Mouse (Mus musculus) left cerebral cortex, adult 2 months (tissue): ENCODE measurements around the gene Dysf. TPM values are rescaled to one million over a fixed set of nuclear protein-coding genes. Genes with fewer than 3 reads are reported as not detected.

Experiments used
- DNase-seq, 2 experiments: peaks; one replicate each; pipeline ENCODE4 v3.0.0; 2021 to 2022; ENCODE audit warnings: low spot score in 2 of 2, mixed read lengths in 1 of 2; ENCODE audit errors: extremely low spot score in 1 of 2
- H3K27ac ChIP-seq: fragments of 200-600 bp; 2 replicates; pipeline ENCODE4 v1.8.1; 2022
- H3K4me3 ChIP-seq: fragments of 200-600 bp; 2 replicates; pipeline ENCODE4 v1.8.1; 2022
- CTCF ChIP-seq: fragments of 200-600 bp; IDR thresholded peaks from 2 replicates; pipeline ENCODE4 v1.8.1; 2022; ENCODE audit warnings: antibody characterized with exemption, mild to moderate bottlenecking, moderate library complexity
- intact Hi-C: fragments of 180-260 bp; cut with DNase I; formaldehyde crosslinking; loops from one replicate; pipeline ENCODE4 v1.15.1; 2025
- total RNA-seq, 2 experiments: library from RNA; stranded (reverse); gene quantifications; 2 replicates each; pipeline ENCODE4 v1.2.3; 2021

Dysf gene
- total RNA-seq, 2 experiments from 2014 or later, result 3.5 to 5.8 TPM

- no peak for DNase-seq
- intact Hi-C loops, result no loop called here
- Histone ChIP-seq H3K27ac (no peak overlapping the region), H3K4me3 (no peak overlapping the region)
- no peak for TF ChIP-seq CTCF
Measured at GRCm38 (mm10) chr6:84196511-84196910, 188.1 kb downstream of the Dysf start.

GRCm38 (mm10) chr6:84197811-84198213, 189.4 kb downstream of the Dysf start:
- intact Hi-C loops, result no loop called here
- H3K27ac ChIP-seq, result no peak overlapping the region
- TF ChIP-seq CTCF, result no peak
- DNase-seq, result no peak
- H3K4me3 ChIP-seq, result no peak overlapping the region

- no peak overlapping the region for H3K4me3 ChIP-seq
- intact Hi-C loops, result loop anchor here (5.0 kb wide), 1 partner anchor 105 kb away; no protein-coding TSS in a partner anchor
- DNase-seq, result no peak
- TF ChIP-seq CTCF, result peak; percentile 30
- no peak overlapping the region for H3K27ac ChIP-seq
Measured at GRCm38 (mm10) chr6:84201721-84202490, 193.5 kb downstream of the Dysf start.

- Histone ChIP-seq H3K27ac (no peak overlapping the region), H3K4me3 (no peak overlapping the region)
- intact Hi-C loops, result no loop called here
- no peak for DNase-seq
- TF ChIP-seq CTCF, result no peak
Measured at GRCm38 (mm10) chr6:84205611-84206010, 197.2 kb downstream of the Dysf start.

GRCm38 (mm10) chr6:84208589-84208988, 200.2 kb downstream of the Dysf start:
- Histone ChIP-seq H3K4me3 (no peak overlapping the region), H3K27ac (no peak overlapping the region)
- TF ChIP-seq CTCF, result no peak
- no peak for DNase-seq
- intact Hi-C loops, result no loop called here

- no peak for DNase-seq
- intact Hi-C loops, result no loop called here
- no peak for TF ChIP-seq CTCF
- no peak overlapping the region for H3K4me3 ChIP-seq
- no peak overlapping the region for H3K27ac ChIP-seq
Measured at GRCm38 (mm10) chr6:84209736-84210434, 201.5 kb downstream of the Dysf start.

GRCm38 (mm10) chr6:84211473-84211872, 203.1 kb downstream of the Dysf start:
- TF ChIP-seq CTCF, result no peak
- DNase-seq, result no peak
- no peak overlapping the region for H3K27ac ChIP-seq
- no peak overlapping the region for H3K4me3 ChIP-seq
- intact Hi-C loops, result no loop called here

GRCm38 (mm10) chr6:84213101-84213500, 204.7 kb downstream of the Dysf start:
- no peak for DNase-seq
- TF ChIP-seq CTCF, result no peak
- intact Hi-C loops, result no loop called here
- Histone ChIP-seq H3K4me3 (no peak overlapping the region), H3K27ac (no peak overlapping the region)

- Histone ChIP-seq H3K4me3 (no peak overlapping the region), H3K27ac (no peak overlapping the region)
- intact Hi-C loops, result no loop called here
- DNase-seq, result no peak
- no peak for TF ChIP-seq CTCF
Measured at GRCm38 (mm10) chr6:84217216-84217933, 209.0 kb downstream of the Dysf start.

GRCm38 (mm10) chr6:84219119-84219518, 210.7 kb downstream of the Dysf start:
- Histone ChIP-seq H3K27ac (no peak overlapping the region), H3K4me3 (no peak overlapping the region)
- intact Hi-C loops, result no loop called here
- no peak for TF ChIP-seq CTCF
- DNase-seq, result no peak

- TF ChIP-seq CTCF, result no peak
- intact Hi-C loops, result no loop called here
- Histone ChIP-seq H3K27ac (no peak overlapping the region), H3K4me3 (no peak overlapping the region)
- no peak for DNase-seq
Measured at GRCm38 (mm10) chr6:84224861-84225260, 216.5 kb downstream of the Dysf start.

GRCm38 (mm10) chr6:84225587-84225986, 217.2 kb downstream of the Dysf start:
- peak; percentile 35 to 50 for DNase-seq
- Histone ChIP-seq H3K4me3 (no peak overlapping the region), H3K27ac (no peak overlapping the region; the same call in 1 of the 2 replicates)
- intact Hi-C loops, result no loop called here
- no peak for TF ChIP-seq CTCF
